Mouse (Mus musculus) duodenum, adult 2 months (tissue): ENCODE data around the gene Gm9048. TPM values are rescaled to one million over a fixed set of nuclear protein-coding genes. Genes with fewer than 3 reads are reported as not detected.

Experiments used
- polyA plus RNA-seq: library from polyadenylated mRNA; depleted of rRNA; stranded (reverse); fragments of >200 nt; gene quantifications from 2 replicates; pipeline ENCODE4 v1.2.3, GENCODE M21; 2012; ENCODE audit warnings: low replicate concordance; rRNA removed

The Gm9048 gene
- not detected in 2 replicates for polyA plus RNA-seq

DNA sequence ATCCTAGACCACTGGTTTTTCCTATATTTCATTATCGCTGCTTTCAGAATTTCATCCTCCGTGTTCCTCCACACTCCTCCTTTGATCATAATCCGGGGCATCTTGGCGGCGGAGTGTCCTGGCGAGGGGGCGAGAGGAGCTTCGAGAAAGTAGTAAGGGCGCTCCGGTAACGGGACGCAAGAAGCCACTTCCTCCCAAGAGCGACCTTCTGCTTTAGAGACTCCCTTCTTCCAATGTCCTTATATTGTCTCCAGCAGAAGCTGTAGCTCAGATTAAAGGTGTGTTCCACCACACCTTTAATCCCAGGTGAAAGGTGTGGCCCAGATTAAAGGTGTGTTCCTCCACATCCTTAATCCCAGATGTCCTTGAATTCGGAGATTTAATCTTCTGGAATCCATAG is at the start of gene Gm9048:
Gene Gm9048, minus strand, starts transcription at position 101 of the 400 bp plus-strand sequence.

DNA sequence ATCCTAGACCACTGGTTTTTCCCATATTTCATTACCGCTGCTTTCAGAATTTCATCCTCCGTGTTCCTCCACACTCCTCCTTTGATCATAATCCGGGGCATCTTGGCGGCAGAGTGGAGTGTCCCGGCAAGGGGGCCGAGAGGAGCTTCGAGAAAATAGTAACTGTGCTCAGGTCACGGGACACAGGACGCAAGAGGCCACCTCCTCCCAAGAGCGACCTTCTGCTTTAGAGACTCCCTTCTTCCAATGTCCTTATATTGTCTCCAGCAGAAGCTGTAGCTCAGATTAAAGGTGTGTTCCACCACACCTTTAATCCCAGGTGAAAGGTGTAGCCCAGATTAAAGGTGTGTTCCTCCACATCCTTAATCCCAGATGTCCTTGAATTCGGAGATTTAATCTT is 5.5 kb upstream of the Gm9048 start, which contains the start of gene Gm9049:
Gene Gm9049, minus strand, starts transcription at position 101 of the 400 bp plus-strand sequence.

DNA sequence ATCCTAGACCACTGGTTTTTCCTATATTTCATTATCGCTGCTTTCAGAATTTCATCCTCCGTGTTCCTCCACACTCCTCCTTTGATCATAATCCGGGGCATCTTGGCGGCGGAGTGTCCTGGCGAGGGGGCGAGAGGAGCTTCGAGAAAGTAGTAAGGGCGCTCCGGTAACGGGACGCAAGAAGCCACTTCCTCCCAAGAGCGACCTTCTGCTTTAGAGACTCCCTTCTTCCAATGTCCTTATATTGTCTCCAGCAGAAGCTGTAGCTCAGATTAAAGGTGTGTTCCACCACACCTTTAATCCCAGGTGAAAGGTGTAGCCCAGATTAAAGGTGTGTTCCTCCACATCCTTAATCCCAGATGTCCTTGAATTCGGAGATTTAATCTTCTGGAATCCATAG is 5.3 kb downstream of the Gm9048 start, which contains the start of gene Gm9046:
Gene Gm9046, minus strand, starts transcription at position 101 of the 400 bp plus-strand sequence.

DNA sequence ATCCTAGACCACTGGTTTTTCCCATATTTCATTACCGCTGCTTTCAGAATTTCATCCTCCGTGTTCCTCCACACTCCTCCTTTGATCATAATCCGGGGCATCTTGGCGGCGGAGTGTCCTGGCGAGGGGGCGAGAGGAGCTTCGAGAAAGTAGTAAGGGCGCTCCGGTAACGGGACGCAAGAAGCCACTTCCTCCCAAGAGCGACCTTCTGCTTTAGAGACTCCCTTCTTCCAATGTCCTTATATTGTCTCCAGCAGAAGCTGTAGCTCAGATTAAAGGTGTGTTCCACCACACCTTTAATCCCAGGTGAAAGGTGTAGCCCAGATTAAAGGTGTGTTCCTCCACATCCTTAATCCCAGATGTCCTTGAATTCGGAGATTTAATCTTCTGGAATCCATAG is 10.7 kb downstream of the Gm9048 start, which contains the start of gene Gm9045:
Gene Gm9045, minus strand, starts transcription at position 101 of the 400 bp plus-strand sequence.

DNA sequence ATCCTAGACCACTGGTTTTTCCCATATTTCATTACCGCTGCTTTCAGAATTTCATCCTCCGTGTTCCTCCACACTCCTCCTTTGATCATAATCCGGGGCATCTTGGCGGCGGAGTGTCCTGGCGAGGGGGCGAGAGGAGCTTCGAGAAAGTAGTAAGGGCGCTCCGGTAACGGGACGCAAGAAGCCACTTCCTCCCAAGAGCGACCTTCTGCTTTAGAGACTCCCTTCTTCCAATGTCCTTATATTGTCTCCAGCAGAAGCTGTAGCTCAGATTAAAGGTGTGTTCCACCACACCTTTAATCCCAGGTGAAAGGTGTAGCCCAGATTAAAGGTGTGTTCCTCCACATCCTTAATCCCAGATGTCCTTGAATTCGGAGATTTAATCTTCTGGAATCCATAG is 16.2 kb downstream of the Gm9048 start, which contains the start of gene Gm9044:
Gene Gm9044, minus strand, starts transcription at position 101 of the 400 bp plus-strand sequence.

DNA sequence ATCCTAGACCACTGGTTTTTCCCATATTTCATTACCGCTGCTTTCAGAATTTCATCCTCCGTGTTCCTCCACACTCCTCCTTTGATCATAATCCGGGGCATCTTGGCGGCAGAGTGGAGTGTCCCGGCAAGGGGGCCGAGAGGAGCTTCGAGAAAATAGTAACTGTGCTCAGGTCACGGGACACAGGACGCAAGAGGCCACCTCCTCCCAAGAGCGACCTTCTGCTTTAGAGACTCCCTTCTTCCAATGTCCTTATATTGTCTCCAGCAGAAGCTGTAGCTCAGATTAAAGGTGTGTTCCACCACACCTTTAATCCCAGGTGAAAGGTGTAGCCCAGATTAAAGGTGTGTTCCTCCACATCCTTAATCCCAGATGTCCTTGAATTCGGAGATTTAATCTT is 21.6 kb downstream of the Gm9048 start, which contains the start of gene Gm9040:
Gene Gm9040, minus strand, starts transcription at position 101 of the 400 bp plus-strand sequence.

Other genes starting within 250 kb of the Gm9048 start
- gene Mdm1, start 206.9 kb downstream of the Gm9048 start, polyA plus RNA-seq, result 0.43 and 0.48 TPM in 2 replicates
- gene Il22, start 143.7 kb downstream of the Gm9048 start, polyA plus RNA-seq, result 0.09 TPM in 1 of 2 replicates, not detected in the other
- gene Gm32717, start 107.9 kb downstream of the Gm9048 start, polyA plus RNA-seq, result not detected in 2 replicates
- gene Gm32802, start 90.0 kb downstream of the Gm9048 start, polyA plus RNA-seq, result not detected in 2 replicates
- gene Iltifb, start 53.6 kb downstream of the Gm9048 start, polyA plus RNA-seq, result 0.13 TPM in 1 of 2 replicates, not detected in the other
- not detected in 2 replicates for gene Gm9040, start 21.7 kb downstream of the Gm9048 start, polyA plus RNA-seq
- gene Gm9044, start 16.3 kb downstream of the Gm9048 start, polyA plus RNA-seq, result not detected in 2 replicates
- gene Gm9045, start 10.8 kb downstream of the Gm9048 start, polyA plus RNA-seq, result not detected in 2 replicates
- gene Gm9046, start 5.4 kb downstream of the Gm9048 start, polyA plus RNA-seq, result not detected in 2 replicates
- gene Gm9049, start 5.4 kb upstream of the Gm9048 start, polyA plus RNA-seq, result not detected in 2 replicates
- not detected in 2 replicates for gene Ifng, start 92.4 kb upstream of the Gm9048 start, polyA plus RNA-seq